Mouse (Mus musculus): ENCODE measurements around the gene Fam184b. TPM values are rescaled to one million over a fixed set of nuclear protein-coding genes. Genes with fewer than 3 reads are reported as not detected.

Fam184b gene
- total and polyA plus RNA-seq, 3 experiments: not detected

GRCm38 (mm10) chr5:45638378-45638777 lies 1.0 kb downstream of the Fam184b start:
- H3K4me2 ChIP-seq (ENCODE audit: insufficient read depth, low read depth, poor library complexity, severe bottlenecking): no peak overlapping the region
- H3K79me2 ChIP-seq (replicated peaks; ENCODE audit: control insufficient read depth, extremely low read depth, insufficient read depth, poor library complexity, severe bottlenecking): no peaks in the 10 kb centered on the region
- H3K27me3 ChIP-seq (replicated peaks): no peaks in the 10 kb centered on the region

GRCm38 (mm10) chr5:45629470-45629869 lies 9.9 kb downstream of the Fam184b start:
- Histone ChIP-seq H3K4me3 (replicated peaks in 1 of 3; ENCODE audit: low read depth in 2 of 3, low read length in 2 of 3, poor library complexity in 1 of 3) (no peak overlapping the region), H3K4me2 (ENCODE audit: insufficient read depth, low read depth, poor library complexity, severe bottlenecking) (no peak overlapping the region), H3K36me3 (replicated peaks in 1 of 2; ENCODE audit: control insufficient read depth in 1 of 2, insufficient read depth in 1 of 2, low read length in 1 of 2) (no peaks in the 10 kb centered on the region), H3K9me3 (replicated peaks; ENCODE audit: low read length) (peaks cover 4% of the 10 kb centered on the region), H3K79me2 (replicated peaks; ENCODE audit: control insufficient read depth, extremely low read depth, insufficient read depth, poor library complexity, severe bottlenecking) (no peaks in the 10 kb centered on the region), H3K27me3 (replicated peaks) (no peaks in the 10 kb centered on the region), H3K9ac (ENCODE audit: insufficient read depth, low read depth) (no peak overlapping the region), H3K27ac (ENCODE audit: insufficient read depth, low read depth) (no peak overlapping the region), H3K4me1 (ENCODE audit: control insufficient read depth in 1 of 2, insufficient read depth in 2 of 2) (no peaks in the 10 kb centered on the region)
- TF ChIP-seq MAZ (IDR thresholded peaks at IDR 0.05; ENCODE audit: low read depth, low read length) (no peak), HCFC1 (IDR thresholded peaks at IDR 0.05; ENCODE audit: low read depth, low read length) (no peak), KAT2A (IDR thresholded peaks at IDR 0.05; ENCODE audit: insufficient replicate concordance, low read length) (no peak), ZC3H11A (IDR thresholded peaks at IDR 0.05; ENCODE audit: low read depth, low read length) (no peak)
- dilution Hi-C loops (cut with MboI; ENCODE audit: extremely low pct_ligation_motif_present, extremely low pct_unique_long_range_greater_than_20kb, low sequenced_read_pairs) (no loop called here), in situ Hi-C loops (cut with MboI; ENCODE audit: low pct_ligation_motif_present, low pct_unique_long_range_greater_than_20kb, low sequenced_read_pairs) (no loop called here)
- no peak for DNase-seq (ENCODE audit: extremely low read depth)

More at GRCm38 (mm10) chr5:45638378-45638777, 1.0 kb downstream of the Fam184b start:
- no peak overlapping the region for H3K27ac ChIP-seq (ENCODE audit: insufficient read depth, low read depth)
- no peak overlapping the region for H3K4me3 ChIP-seq (replicated peaks in 1 of 3; ENCODE audit: low read depth in 2 of 3, low read length in 2 of 3, poor library complexity in 1 of 3)
- H3K9me3 ChIP-seq (replicated peaks; ENCODE audit: low read length): no peaks in the 10 kb centered on the region
- no peak overlapping the region for H3K9ac ChIP-seq (ENCODE audit: insufficient read depth, low read depth)
- no peak for DNase-seq (ENCODE audit: extremely low read depth)
- H3K4me1 ChIP-seq (ENCODE audit: control insufficient read depth in 1 of 2, insufficient read depth in 2 of 2): no peaks in the 10 kb centered on the region
- in situ Hi-C loops (cut with MboI; ENCODE audit: low pct_ligation_motif_present, low pct_unique_long_range_greater_than_20kb, low sequenced_read_pairs) (no loop called here), dilution Hi-C loops (cut with MboI; ENCODE audit: extremely low pct_ligation_motif_present, extremely low pct_unique_long_range_greater_than_20kb, low sequenced_read_pairs) (no loop called here)
- H3K36me3 ChIP-seq (replicated peaks in 1 of 2; ENCODE audit: control insufficient read depth in 1 of 2, insufficient read depth in 1 of 2, low read length in 1 of 2): no peaks in the 10 kb centered on the region
- TF ChIP-seq E2F4 (IDR thresholded peaks at IDR 0.05; ENCODE audit: insufficient replicate concordance, low read depth, low read length): no peak
- TF ChIP-seq ZC3H11A (IDR thresholded peaks at IDR 0.05; ENCODE audit: low read depth, low read length): no peak
- no peak for TF ChIP-seq GABPA (IDR thresholded peaks at IDR 0.05; ENCODE audit: insufficient replicate concordance, low read depth, low read length)
- no peak for TF ChIP-seq MAFK (IDR thresholded peaks at IDR 0.05; ENCODE audit: insufficient replicate concordance, low read length)
- TF ChIP-seq ELF1 (IDR thresholded peaks at IDR 0.05; ENCODE audit: low read depth, low read length): no peak
- TF ChIP-seq IRF4 (IDR thresholded peaks at IDR 0.05; ENCODE audit: low read depth, low read length): no peak

GRCm38 (mm10) chr5:45627771-45628170 lies 11.6 kb downstream of the Fam184b start:
- Histone ChIP-seq H3K27me3 (replicated peaks) (no peaks in the 10 kb centered on the region), H3K36me3 (replicated peaks in 1 of 2; ENCODE audit: control insufficient read depth in 1 of 2, insufficient read depth in 1 of 2, low read length in 1 of 2) (no peaks in the 10 kb centered on the region), H3K4me1 (ENCODE audit: control insufficient read depth in 1 of 2, insufficient read depth in 2 of 2) (no peaks in the 10 kb centered on the region), H3K79me2 (replicated peaks; ENCODE audit: control insufficient read depth, extremely low read depth, insufficient read depth, poor library complexity, severe bottlenecking) (no peaks in the 10 kb centered on the region), H3K9ac (ENCODE audit: insufficient read depth, low read depth) (no peak overlapping the region), H3K27ac (ENCODE audit: insufficient read depth, low read depth) (no peak overlapping the region), H3K4me2 (ENCODE audit: insufficient read depth, low read depth, poor library complexity, severe bottlenecking) (no peak overlapping the region), H3K4me3 (replicated peaks in 1 of 3; ENCODE audit: low read depth in 2 of 3, low read length in 2 of 3, poor library complexity in 1 of 3) (no peak overlapping the region), H3K9me3 (replicated peaks; ENCODE audit: low read length) (peaks cover 11% of the 10 kb centered on the region)
- dilution Hi-C loops (cut with MboI; ENCODE audit: extremely low pct_ligation_motif_present, extremely low pct_unique_long_range_greater_than_20kb, low sequenced_read_pairs): no loop called here
- TF ChIP-seq MAX (IDR thresholded peaks at IDR 0.05; ENCODE audit: low read length) (no peak), ELF1 (IDR thresholded peaks at IDR 0.05; ENCODE audit: low read depth, low read length) (no peak), ZMIZ1 (IDR thresholded peaks at IDR 0.05; ENCODE audit: low read depth, low read length) (no peak), ZKSCAN1 (IDR thresholded peaks at IDR 0.05; ENCODE audit: borderline replicate concordance, low read depth, low read length) (no peak), ZNF384 (IDR thresholded peaks at IDR 0.05; ENCODE audit: low read depth, low read length) (no peak), RAD21 (IDR thresholded peaks at IDR 0.05; ENCODE audit: low read depth, low read length) (no peak), KAT2A (IDR thresholded peaks at IDR 0.05; ENCODE audit: insufficient replicate concordance, low read length) (no peak)
- DNase-seq (ENCODE audit: extremely low read depth): no peak
- in situ Hi-C loops (cut with MboI; ENCODE audit: low pct_ligation_motif_present, low pct_unique_long_range_greater_than_20kb, low sequenced_read_pairs): no loop called here
